Mouse (Mus musculus) frontal cortex, postnatal 25 days (tissue): Measurements from ENCODE around the gene Ssbp4.

Experiments
- DNase-seq, 2 experiments: peaks; one replicate each; pipeline ENCODE4 v3.0.0; 2022; ENCODE audit warnings: low spot score in 2 of 2

The Ssbp4 gene

DNA sequence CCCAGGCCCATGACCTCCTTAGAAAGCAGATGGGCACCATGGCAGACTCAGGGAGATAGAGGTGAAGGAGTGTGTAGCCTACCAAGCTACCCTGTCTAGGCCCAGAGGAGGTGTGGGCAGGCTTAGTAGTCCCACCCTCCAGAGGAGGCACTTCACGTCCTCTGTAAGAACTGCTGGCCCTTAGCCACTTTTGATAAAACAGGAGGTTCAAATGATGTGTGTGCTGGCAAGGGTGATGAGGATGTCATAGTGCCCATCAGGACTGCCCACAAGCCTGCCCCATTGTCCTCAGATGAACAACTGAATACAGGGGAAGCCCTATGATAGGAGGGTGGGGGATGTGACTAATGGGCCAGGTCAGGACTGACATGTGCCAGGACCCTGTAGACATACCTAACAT lies 55.8 kb downstream of the Ssbp4 start:
- no peak for DNase-seq

DNA sequence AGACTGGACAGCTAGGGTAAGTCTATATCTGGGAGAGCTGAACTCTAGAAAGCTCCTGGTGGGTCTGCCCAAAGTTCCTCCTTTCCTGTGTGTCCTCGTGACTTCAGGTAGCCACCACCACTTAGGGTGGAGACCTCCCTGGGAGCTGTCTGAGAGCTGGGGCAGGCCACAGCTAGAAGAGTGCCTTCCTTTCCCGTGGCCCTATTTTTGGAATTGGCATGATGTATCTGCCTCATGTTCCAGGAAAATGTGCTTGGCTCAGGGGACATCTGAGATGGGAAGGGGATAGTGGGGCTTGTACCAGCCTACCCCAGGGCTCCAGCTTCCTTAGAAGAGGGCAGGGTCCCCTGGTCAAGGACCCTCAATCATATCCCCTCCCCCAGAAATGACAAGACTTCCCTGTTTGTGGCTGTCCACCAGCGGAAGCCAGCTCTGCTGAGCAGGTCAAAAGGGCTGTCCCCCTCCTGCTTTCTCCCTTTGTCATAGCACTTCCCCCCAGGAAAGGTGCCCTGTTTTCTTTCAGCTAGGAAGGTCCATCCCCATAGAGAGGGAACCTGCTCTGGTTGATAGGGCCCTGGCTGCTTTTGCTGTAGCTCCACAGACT lies 57.0 kb downstream of the Ssbp4 start:
- no peak for DNase-seq

- no peak for DNase-seq
These were observed 59.1 kb downstream of the Ssbp4 start for GRCm38 (mm10) chr8:70549412-70550184.

DNA sequence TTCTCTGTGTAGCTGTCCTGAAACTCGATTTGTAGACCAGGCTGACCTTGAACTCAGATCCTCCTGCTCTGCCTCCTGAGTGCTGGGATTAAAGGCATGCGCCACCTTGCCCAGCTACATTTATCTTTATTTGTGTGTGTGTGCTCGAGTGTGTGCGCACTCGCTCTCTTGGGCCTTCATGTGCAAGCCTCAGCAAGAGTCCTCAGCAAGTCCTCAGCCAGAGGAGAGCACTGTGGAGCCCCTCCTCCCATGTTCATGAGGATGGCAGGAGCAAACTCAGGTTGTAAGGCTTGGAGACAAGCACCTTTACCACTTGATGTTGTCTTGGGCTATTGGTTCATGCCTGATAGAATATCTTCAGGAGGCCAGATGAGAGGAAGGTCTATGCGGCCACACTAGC lies 60.9 kb downstream of the Ssbp4 start:
- DNase-seq: no peak
